ENCODE assay signal across 9 mouse cellular contexts in the genomic region with DNA sequence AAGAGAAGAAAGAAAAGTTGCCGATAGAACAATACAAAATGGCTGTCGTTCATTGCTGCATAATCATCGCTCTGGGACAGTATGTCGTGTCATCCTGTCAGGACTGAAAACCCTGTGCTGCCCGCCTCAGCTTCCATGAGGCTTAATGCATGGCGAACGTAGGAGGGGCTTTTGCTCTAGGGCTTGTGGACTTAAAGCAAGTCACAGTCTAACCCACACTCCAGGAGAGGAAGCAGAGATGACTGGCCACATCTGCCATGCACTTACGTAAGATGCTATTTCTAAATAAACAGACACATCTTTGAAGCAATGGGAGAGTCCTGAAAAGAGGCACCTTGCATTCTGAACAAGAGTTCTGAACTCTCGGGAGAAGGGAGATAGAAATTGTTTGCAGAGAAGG.
"Had no signal": no experiment of that assay in that cellular context is flagged by ENCODE, and none has a peak within 500 bp of the region (broad histone marks: within the 10 kb centered on the region; RNA-seq: fewer than 3 reads in every experiment).

No protein-coding gene starts in this region.

- H3K4me3 ChIP-seq: liver, embryonic 13.5 days; liver, embryonic 15.5 days; midbrain, embryonic 10.5 days; midbrain, embryonic 13.5 days; neural tube, embryonic 12.5 days; stomach, embryonic 15.5 days had no signal

- ATAC-seq: liver, postnatal 0 days; midbrain, embryonic 13.5 days; midbrain, embryonic 16.5 days had no signal

- H3K27ac ChIP-seq: liver, embryonic 13.5 days; liver, embryonic 15.5 days; midbrain, embryonic 10.5 days; midbrain, embryonic 13.5 days; neural tube, embryonic 12.5 days; stomach, embryonic 15.5 days; stomach, postnatal 0 days had no signal
